Mouse (Mus musculus): ENCODE data around the gene Zscan2. TPM values are rescaled to one million over a fixed set of nuclear protein-coding genes. Genes with fewer than 3 reads are reported as not detected.

Zscan2 gene
- polyA plus RNA-seq, 1 experiment from 2014 or later = 2.7 TPM

DNA sequence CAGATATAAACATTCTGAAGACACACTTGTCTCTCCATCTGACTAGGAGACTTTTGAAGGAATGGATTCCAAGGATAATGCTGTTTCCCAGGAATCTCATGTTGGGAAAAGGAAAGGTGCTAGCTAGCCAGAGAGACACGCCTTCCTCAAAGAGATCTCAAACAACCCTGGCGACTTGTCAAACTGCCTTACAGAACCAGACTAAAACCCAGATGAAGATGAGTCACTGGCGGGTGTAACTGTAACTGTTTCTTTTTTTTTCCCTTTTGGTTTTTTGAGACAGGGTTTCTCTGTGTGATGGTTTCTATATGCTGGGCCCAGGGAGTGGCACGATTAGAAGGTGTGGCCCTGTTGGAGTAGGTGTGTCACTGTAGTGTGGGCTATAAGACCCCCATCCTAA is 19.8 kb upstream of the Zscan2 start:
- Histone ChIP-seq H3K36me3 (ENCODE audit: insufficient read depth, low read length) (no peaks in the 10 kb centered on the region), H3K4me3 (replicated peaks; ENCODE audit: low read depth, low read length) (no peak overlapping the region), H3K27ac (no peak overlapping the region), H3K4me2 (ENCODE audit: low read length) (no peak overlapping the region), H3K4me1 (replicated peaks; ENCODE audit: insufficient read depth, low read length) (0 out of 2 replicates have a peak, but pooled peaks cover 5% of the 10 kb centered on the region), H3K27me3 (ENCODE audit: insufficient read depth, low read length) (no peaks in the 10 kb centered on the region), H3K9ac (ENCODE audit: low read depth, low read length) (no peak overlapping the region), H3K9me3 (replicated peaks; ENCODE audit: low read length) (no peaks in the 10 kb centered on the region)
- DNase-seq (ENCODE audit: low spot score) (no peak), ATAC-seq (replicated peaks; ENCODE audit: low FRiP score, low read depth) (no peak)
- no peak for TF ChIP-seq CTCF (IDR thresholded peaks at IDR 0.05; ENCODE audit: low read depth)
- WGBS = 77% methylated on average over 4 of the region's 4 CpGs

DNA sequence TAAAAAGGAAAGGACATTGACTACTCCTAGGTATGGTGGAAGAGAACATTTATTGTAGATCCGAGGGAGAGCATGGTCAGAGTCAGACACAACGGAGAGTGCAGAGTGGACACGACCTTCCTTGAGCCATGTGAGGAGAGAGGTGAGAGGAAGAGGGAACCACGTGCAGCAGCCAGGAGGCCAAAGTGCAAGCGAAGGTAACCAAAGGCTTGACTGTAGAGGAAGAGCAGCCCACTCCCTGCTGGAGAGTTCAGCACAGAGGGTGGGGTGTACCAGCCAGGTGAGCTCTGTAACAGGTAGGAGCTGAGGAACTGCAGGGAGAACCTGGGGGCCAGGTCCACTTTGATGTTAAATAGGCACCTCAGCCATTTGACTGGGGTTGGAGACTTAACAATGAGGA is 18.6 kb upstream of the Zscan2 start:
- Histone ChIP-seq H3K4me2 (ENCODE audit: low read length) (no peak overlapping the region), H3K4me1 (replicated peaks; ENCODE audit: insufficient read depth, low read length) (0 out of 2 replicates have a peak, but pooled peaks cover 5% of the 10 kb centered on the region), H3K9ac (ENCODE audit: low read depth, low read length) (no peak overlapping the region), H3K27ac (no peak overlapping the region), H3K27me3 (ENCODE audit: insufficient read depth, low read length) (no peaks in the 10 kb centered on the region), H3K36me3 (ENCODE audit: insufficient read depth, low read length) (no peaks in the 10 kb centered on the region), H3K4me3 (replicated peaks; ENCODE audit: low read depth, low read length) (no peak overlapping the region), H3K9me3 (replicated peaks; ENCODE audit: low read length) (no peaks in the 10 kb centered on the region)
- no peak for TF ChIP-seq CTCF (IDR thresholded peaks at IDR 0.05; ENCODE audit: low read depth)
- DNase-seq (ENCODE audit: low spot score) (no peak), ATAC-seq (replicated peaks; ENCODE audit: low FRiP score, low read depth) (no peak)
- WGBS = 74% methylated on average over 5 of the region's 5 CpGs

DNA sequence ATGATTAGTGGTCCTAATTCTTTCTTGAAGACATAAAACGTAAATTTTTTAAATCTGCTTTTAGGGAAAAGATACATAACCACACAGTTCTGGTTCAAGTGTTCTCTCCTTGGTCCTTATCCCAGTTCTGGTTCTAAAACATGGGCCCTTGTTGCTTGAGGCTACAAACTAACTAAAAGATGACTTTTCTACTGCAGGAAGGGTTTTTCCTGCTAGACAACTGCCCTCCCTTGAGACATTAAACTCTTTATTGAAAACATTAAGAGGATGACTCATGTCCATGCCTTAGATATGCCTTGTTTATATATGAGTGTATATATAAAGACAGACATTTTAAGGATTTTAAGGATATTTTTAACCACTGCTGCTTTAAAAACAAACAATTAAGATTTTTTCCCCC is 17.5 kb upstream of the Zscan2 start:
- no peak overlapping the region for H3K4me2 ChIP-seq (ENCODE audit: low read length)
- no peak for TF ChIP-seq CTCF (IDR thresholded peaks at IDR 0.05; ENCODE audit: low read depth)
- H3K4me1 ChIP-seq (replicated peaks; ENCODE audit: insufficient read depth, low read length) = 0 out of 2 replicates have a peak, but pooled peaks cover 2% of the 10 kb centered on the region
- 70% methylated on average over 1 of the region's 1 CpGs for WGBS
- H3K4me3 ChIP-seq (replicated peaks; ENCODE audit: low read depth, low read length) = no peak overlapping the region
- ATAC-seq (replicated peaks; ENCODE audit: low FRiP score, low read depth) = no peak
- no peak overlapping the region for H3K9ac ChIP-seq (ENCODE audit: low read depth, low read length)
- H3K36me3 ChIP-seq (ENCODE audit: insufficient read depth, low read length) = no peaks in the 10 kb centered on the region
- H3K27ac ChIP-seq = no peak overlapping the region
- no peaks in the 10 kb centered on the region for H3K27me3 ChIP-seq (ENCODE audit: insufficient read depth, low read length)
- no peak for DNase-seq (ENCODE audit: low spot score)
- no peaks in the 10 kb centered on the region for H3K9me3 ChIP-seq (replicated peaks; ENCODE audit: low read length)

DNA sequence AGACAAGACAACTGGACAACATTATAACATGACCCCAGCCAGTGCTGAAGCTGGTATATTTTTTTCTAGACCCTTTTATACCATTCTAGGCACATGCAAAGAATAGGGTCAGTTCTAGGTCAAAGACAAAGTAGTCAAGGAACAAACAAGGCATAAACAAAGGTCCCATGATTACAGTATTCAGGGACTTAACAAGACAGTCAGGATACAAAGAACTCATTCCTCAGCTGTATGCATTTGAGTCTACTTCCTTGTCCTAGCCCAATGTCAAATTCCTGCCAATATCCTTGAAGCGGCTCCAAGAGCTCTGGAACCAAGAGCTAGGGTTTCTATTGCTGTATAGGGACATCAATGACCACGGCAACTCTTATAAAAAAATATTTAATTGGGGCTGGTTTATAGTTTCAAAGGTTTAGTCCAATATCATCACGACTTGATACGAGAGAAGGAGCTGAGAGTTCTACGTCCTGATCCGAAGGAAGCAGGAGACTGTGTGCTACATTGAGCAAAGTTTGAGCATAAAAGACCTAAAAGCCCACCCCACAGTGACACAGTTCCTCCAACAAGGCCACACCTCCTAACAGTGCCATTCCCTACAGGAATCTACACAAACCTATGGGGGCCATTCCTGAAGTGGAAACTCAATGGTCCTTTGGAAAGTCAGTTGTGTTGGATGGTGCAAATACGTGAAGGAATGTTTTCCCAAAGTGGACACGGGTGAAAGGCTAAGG is 16.6 kb upstream of the Zscan2 start:
- no peak for TF ChIP-seq CTCF (IDR thresholded peaks at IDR 0.05; ENCODE audit: low read depth)
- ATAC-seq (replicated peaks; ENCODE audit: low FRiP score, low read depth) (no peak), DNase-seq (ENCODE audit: low spot score) (no peak)
- 89% methylated on average over 8 of the region's 8 CpGs for WGBS
- Histone ChIP-seq H3K27ac (no peak overlapping the region), H3K4me2 (ENCODE audit: low read length) (no peak overlapping the region), H3K9ac (ENCODE audit: low read depth, low read length) (no peak overlapping the region), H3K27me3 (ENCODE audit: insufficient read depth, low read length) (no peaks in the 10 kb centered on the region), H3K36me3 (ENCODE audit: insufficient read depth, low read length) (no peaks in the 10 kb centered on the region), H3K4me1 (replicated peaks; ENCODE audit: insufficient read depth, low read length) (no peaks in the 10 kb centered on the region), H3K4me3 (replicated peaks; ENCODE audit: low read depth, low read length) (no peak overlapping the region), H3K9me3 (replicated peaks; ENCODE audit: low read length) (no peaks in the 10 kb centered on the region)

DNA sequence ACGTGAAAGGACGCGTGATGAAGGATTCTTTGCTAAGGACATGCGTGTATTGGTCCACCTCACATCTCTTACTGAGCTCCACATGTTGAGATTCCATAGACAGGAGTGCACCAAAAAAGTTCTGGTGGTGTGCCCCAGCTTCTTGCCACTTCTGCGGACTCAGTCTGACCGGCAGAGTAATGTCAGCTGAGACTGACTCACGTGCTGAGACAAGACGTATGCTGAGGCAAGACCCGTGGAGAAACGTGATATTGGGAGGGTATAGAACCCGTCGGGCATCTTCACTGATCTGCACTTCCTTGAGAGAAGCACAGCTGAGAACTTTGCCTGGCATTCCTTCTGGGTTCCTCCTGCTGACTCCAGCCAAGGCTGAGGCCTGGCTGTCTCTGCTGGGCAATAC is 16.0 kb upstream of the Zscan2 start:
- Histone ChIP-seq H3K4me3 (replicated peaks; ENCODE audit: low read depth, low read length) (no peak overlapping the region), H3K4me2 (ENCODE audit: low read length) (no peak overlapping the region), H3K9ac (ENCODE audit: low read depth, low read length) (no peak overlapping the region), H3K9me3 (replicated peaks; ENCODE audit: low read length) (no peaks in the 10 kb centered on the region), H3K4me1 (replicated peaks; ENCODE audit: insufficient read depth, low read length) (no peaks in the 10 kb centered on the region), H3K36me3 (ENCODE audit: insufficient read depth, low read length) (no peaks in the 10 kb centered on the region), H3K27ac (no peak overlapping the region), H3K27me3 (ENCODE audit: insufficient read depth, low read length) (no peaks in the 10 kb centered on the region)
- TF ChIP-seq CTCF (IDR thresholded peaks at IDR 0.05; ENCODE audit: low read depth) = no peak
- no peak for ATAC-seq (replicated peaks; ENCODE audit: low FRiP score, low read depth)
- no peak for DNase-seq (ENCODE audit: low spot score)
- WGBS = 77% methylated on average over 12 of the region's 12 CpGs

DNA sequence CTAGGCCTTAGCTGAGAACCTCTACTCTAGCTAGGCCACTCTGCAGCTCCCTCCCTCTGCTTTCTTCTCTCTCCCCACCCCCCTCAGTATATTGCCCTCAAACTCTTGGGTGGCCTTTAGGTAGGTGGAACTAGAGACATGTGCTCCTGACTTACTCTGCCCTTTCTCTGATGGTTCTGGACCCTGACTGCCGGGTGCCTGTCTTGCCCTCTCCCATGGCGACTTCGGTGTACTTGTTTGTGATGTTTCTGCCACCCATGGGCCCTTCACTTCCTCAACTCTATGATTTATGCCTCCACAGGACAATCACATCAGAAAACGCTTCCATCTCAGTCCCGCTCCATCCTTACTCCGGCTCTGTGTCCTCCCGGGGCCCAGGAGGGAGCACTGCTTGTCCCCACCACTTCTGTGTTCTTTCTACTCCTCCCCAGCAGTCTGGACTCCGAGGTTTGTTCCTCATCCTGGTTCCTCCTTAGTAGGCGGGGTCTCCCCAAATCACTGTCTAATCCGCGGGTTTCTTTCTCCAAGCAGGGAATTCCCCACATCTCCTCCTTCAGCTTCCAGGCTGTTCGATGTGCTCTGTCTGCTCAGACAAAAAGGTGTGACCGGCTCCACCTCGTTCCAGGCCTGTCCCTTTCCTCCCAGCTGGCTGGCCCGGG is 15.0 kb upstream of the Zscan2 start:
- Histone ChIP-seq H3K4me1 (replicated peaks; ENCODE audit: insufficient read depth, low read length) (no peaks in the 10 kb centered on the region), H3K9me3 (replicated peaks; ENCODE audit: low read length) (no peaks in the 10 kb centered on the region), H3K27me3 (ENCODE audit: insufficient read depth, low read length) (no peaks in the 10 kb centered on the region), H3K36me3 (ENCODE audit: insufficient read depth, low read length) (no peaks in the 10 kb centered on the region), H3K4me2 (ENCODE audit: low read length) (no peak overlapping the region), H3K4me3 (replicated peaks; ENCODE audit: low read depth, low read length) (no peak overlapping the region), H3K27ac (no peak overlapping the region), H3K9ac (ENCODE audit: low read depth, low read length) (no peak overlapping the region)
- TF ChIP-seq CTCF (IDR thresholded peaks at IDR 0.05; ENCODE audit: low read depth) = no peak
- 58% methylated on average over 15 of the region's 15 CpGs for WGBS
- DNase-seq (ENCODE audit: low spot score) = peak; percentile 51
- no peak for ATAC-seq (replicated peaks; ENCODE audit: low FRiP score, low read depth)
